Mouse (Mus musculus) heart, embryonic 11.5 days (tissue): Measurements from ENCODE around the gene Gm5741. TPM values are rescaled to one million over a fixed set of nuclear protein-coding genes. Genes with fewer than 3 reads are reported as not detected.
"Not testable (repeated sequence)": the region's sequence is repeated elsewhere in the genome, so short reads cannot be mapped to it uniquely, and the experiment has no call there.

Experiments
- ATAC-seq: fragments of 200-750 bp; cut with Nextera tagmentation; replicated peaks from 2 replicates; pipeline ENCODE4 v1.8.0; 2017; ENCODE audit warnings: moderate library complexity; ENCODE audit not compliant: insufficient number of reproducible peaks, low FRiP score, low TSS enrichment
- H3K27ac ChIP-seq: fragments of 300-500 bp; sonication (generic); 2 replicates; pipeline ENCODE4 v1.5.1; 2014; ENCODE audit warnings: mild to moderate bottlenecking, low read depth, low read length
- H3K27me3 ChIP-seq: fragments of 300-500 bp; sonication (generic); 2 replicates; pipeline ENCODE4 v1.6.1; 2014; ENCODE audit warnings: mild to moderate bottlenecking, low read length, mixed read lengths; ENCODE audit not compliant: control insufficient read depth, insufficient read depth
- H3K36me3 ChIP-seq: fragments of 300-500 bp; sonication (generic); 2 replicates; pipeline ENCODE4 v1.6.1; 2014; ENCODE audit warnings: mild to moderate bottlenecking, low read length, moderate library complexity, mixed read lengths; ENCODE audit not compliant: control insufficient read depth, insufficient read depth
- H3K4me1 ChIP-seq: fragments of 300-500 bp; sonication (generic); 2 replicates; pipeline ENCODE4 v1.6.1; 2014; ENCODE audit warnings: low read length; ENCODE audit not compliant: control insufficient read depth, insufficient read depth
- H3K4me2 ChIP-seq: fragments of 300-500 bp; sonication (generic); 2 replicates; pipeline ENCODE4 v1.6.1; 2014; ENCODE audit warnings: mild to moderate bottlenecking, moderate library complexity
- H3K4me3 ChIP-seq: fragments of 300-500 bp; sonication (generic); 2 replicates; pipeline ENCODE4 v1.5.1; 2014; ENCODE audit warnings: low read depth, low read length
- H3K9ac ChIP-seq: fragments of 300-500 bp; sonication (generic); 2 replicates; pipeline ENCODE4 v1.6.1; 2014; ENCODE audit warnings: mild to moderate bottlenecking, low read depth, low read length, moderate library complexity
- H3K9me3 ChIP-seq: fragments of 300-500 bp; sonication (generic); replicated peaks from 2 replicates; pipeline ENCODE4 v1.6.1; 2016; ENCODE audit warnings: low read length; ENCODE audit not compliant: control insufficient read depth
- WGBS: fragments of 180-500 bp; shearing (Covaris S2); extraction: QIAGEN DNeasy Blood & Tissue Kit; methylation state at CpG from one replicate; pipeline ENCODE4 v1.1.7; 2014; ENCODE audit not compliant: insufficient replicate concordance; 5-methylcytosine and 5-hydroxymethylcytosine counted together
- polyA plus RNA-seq: library from polyadenylated mRNA; unstranded; fragments of >200 nt; fragmentation: Nextera tagmentation; extraction: Ambion mirVana; gene quantifications from 2 replicates; pipeline ENCODE4 v1.2.1, GENCODE M21; 2014

Gene Gm5741
- polyA plus RNA-seq, 1 experiment from 2014 or later: not detected

GRCm38 (mm10) chr8:85091526-85092090, 23.8 kb upstream of the Gm5741 start:
- 23% methylated on average over 21 of the region's 21 CpGs for WGBS
- Histone ChIP-seq H3K27me3 (no peaks in the 10 kb centered on the region), H3K4me2 (no peak overlapping the region; the same call in 1 of the 2 replicates), H3K4me1 (no peaks in the 10 kb centered on the region), H3K9me3 (no peaks in the 10 kb centered on the region), H3K9ac (no peak overlapping the region), H3K4me3 (no peak overlapping the region), H3K36me3 (peaks cover 5% of the 10 kb centered on the region; the same call in 1 of the 2 replicates), H3K27ac (no peak overlapping the region)
- ATAC-seq: no peak

GRCm38 (mm10) chr8:85090856-85091255, 23.1 kb upstream of the Gm5741 start:
- H3K9ac ChIP-seq: no peak overlapping the region
- H3K36me3 ChIP-seq: peaks cover 5% of the 10 kb centered on the region; the same call in 1 of the 2 replicates
- H3K4me2 ChIP-seq: no peak overlapping the region
- no peak for ATAC-seq
- no peak overlapping the region for H3K27ac ChIP-seq
- 88% methylated on average over 11 of the region's 11 CpGs for WGBS
- H3K9me3 ChIP-seq: no peaks in the 10 kb centered on the region
- H3K27me3 ChIP-seq: no peaks in the 10 kb centered on the region
- H3K4me3 ChIP-seq: no peak overlapping the region
- H3K4me1 ChIP-seq: no peaks in the 10 kb centered on the region

GRCm38 (mm10) chr8:85088771-85089170, 21.0 kb upstream of the Gm5741 start:
- H3K4me2 ChIP-seq: no peak overlapping the region
- H3K36me3 ChIP-seq: no peaks in the 10 kb centered on the region
- H3K4me1 ChIP-seq: peaks cover 2% of the 10 kb centered on the region; the same call in 1 of the 2 replicates
- H3K9ac ChIP-seq: no peak overlapping the region
- 77% methylated on average over 2 of the region's 2 CpGs for WGBS
- H3K27ac ChIP-seq: no peak overlapping the region
- no peaks in the 10 kb centered on the region for H3K9me3 ChIP-seq
- no peak overlapping the region for H3K4me3 ChIP-seq
- ATAC-seq: no peak
- H3K27me3 ChIP-seq: no peaks in the 10 kb centered on the region

GRCm38 (mm10) chr8:85086238-85086637, 18.5 kb upstream of the Gm5741 start:
- Histone ChIP-seq H3K27ac (no peak overlapping the region), H3K9ac (no peak overlapping the region), H3K9me3 (no peaks in the 10 kb centered on the region), H3K4me1 (peaks cover 15% of the 10 kb centered on the region), H3K4me2 (no peak overlapping the region), H3K36me3 (no peaks in the 10 kb centered on the region), H3K27me3 (no peaks in the 10 kb centered on the region), H3K4me3 (no peak overlapping the region)
- ATAC-seq: no peak
- WGBS: 73% methylated on average over 3 of the region's 3 CpGs

GRCm38 (mm10) chr8:85084633-85085032, 16.9 kb upstream of the Gm5741 start:
- no peak overlapping the region for H3K9ac ChIP-seq
- no peak overlapping the region for H3K4me2 ChIP-seq
- H3K4me1 ChIP-seq: peaks cover 18% of the 10 kb centered on the region
- no peak for ATAC-seq
- no peak overlapping the region for H3K4me3 ChIP-seq
- no peaks in the 10 kb centered on the region for H3K36me3 ChIP-seq
- 79% methylated on average over 8 of the region's 8 CpGs for WGBS
- no peaks in the 10 kb centered on the region for H3K9me3 ChIP-seq
- H3K27ac ChIP-seq: no peak overlapping the region
- H3K27me3 ChIP-seq: no peaks in the 10 kb centered on the region

DNA sequence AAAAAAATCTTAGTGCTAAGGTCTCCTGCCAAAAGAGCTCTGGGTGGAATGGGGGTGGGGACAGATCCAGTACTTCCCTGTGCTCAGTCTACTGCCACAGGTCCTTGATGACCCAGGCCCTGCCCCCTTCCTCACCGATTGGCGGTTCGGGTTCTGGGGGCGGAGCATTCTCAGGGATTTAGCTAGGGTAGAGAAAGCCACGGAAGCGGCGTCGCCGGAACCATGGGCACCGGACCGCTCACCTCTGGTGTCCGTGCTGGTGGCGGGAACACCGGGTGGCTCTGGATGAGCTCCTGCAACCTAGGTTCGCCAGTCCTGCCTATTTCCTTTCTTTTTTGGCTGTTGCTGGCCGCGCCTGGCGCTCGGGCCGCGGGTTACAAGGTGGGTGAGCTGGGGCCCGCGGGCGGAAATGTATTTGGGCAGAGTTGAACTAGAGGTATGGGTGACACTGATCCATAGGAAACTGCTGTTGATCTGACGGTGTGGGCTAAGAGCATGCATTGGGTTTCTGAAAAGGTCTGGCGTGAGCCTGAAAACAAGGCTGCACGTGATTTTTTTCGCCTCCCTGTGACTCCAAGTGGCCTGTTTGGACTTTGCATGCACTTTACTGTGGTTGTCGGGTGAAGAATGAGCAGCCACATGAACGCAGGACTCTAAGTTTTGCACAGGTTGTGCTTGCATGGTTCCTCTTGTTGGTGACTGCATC, 15.5 kb upstream of the Gm5741 start, which contains the start of gene Man2b1:
Gene Man2b1 (plus strand): TSS at position 163 of the 706 bp plus-strand sequence.
- 2% methylated on average over 30 of the region's 30 CpGs for WGBS
- Histone ChIP-seq H3K27ac (0 out of 2 replicates have a peak within 1 kb of the TSS, but pooled peaks have one; percentile 18), H3K4me1 (peaks cover 21% of the 10 kb centered on the region), H3K4me2 (peak within 1 kb of the TSS; percentile 82), H3K36me3 (no peaks in the 10 kb centered on the region), H3K27me3 (no peaks in the 10 kb centered on the region), H3K9me3 (no peaks in the 10 kb centered on the region), H3K4me3 (peak within 1 kb of the TSS; percentile 72), H3K9ac (peak within 1 kb of the TSS; percentile 85)
- ATAC-seq: peak; percentile 65

DNA sequence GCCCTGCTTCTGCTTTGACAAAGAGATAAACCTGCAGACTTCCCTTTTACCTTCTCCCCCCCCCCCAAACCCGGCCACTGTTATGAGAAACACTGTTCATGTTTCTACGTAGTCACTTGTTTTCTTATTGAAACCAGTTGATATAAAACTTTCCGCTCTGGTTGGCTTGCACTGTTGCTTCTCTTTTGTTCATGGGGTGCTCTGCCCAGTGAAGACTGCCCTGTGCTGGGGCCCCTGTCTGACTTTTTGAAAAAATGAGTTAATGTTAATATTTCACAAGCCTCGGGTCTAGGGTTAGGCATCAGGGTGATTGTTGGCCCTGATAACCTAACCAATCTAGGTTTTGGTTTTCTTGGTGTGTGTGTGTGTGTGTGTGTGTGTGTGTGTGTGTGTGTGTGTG, 14.4 kb upstream of the Gm5741 start:
- ATAC-seq, H3K27ac ChIP-seq, H3K27me3 ChIP-seq, H3K9me3 ChIP-seq, H3K9ac ChIP-seq, H3K36me3 ChIP-seq, H3K4me3 ChIP-seq, H3K4me2 ChIP-seq: not testable (repeated sequence)
- peaks cover 21% of the 10 kb centered on the region for H3K4me1 ChIP-seq
- WGBS: 80% methylated on average over 4 of the region's 4 CpGs

DNA sequence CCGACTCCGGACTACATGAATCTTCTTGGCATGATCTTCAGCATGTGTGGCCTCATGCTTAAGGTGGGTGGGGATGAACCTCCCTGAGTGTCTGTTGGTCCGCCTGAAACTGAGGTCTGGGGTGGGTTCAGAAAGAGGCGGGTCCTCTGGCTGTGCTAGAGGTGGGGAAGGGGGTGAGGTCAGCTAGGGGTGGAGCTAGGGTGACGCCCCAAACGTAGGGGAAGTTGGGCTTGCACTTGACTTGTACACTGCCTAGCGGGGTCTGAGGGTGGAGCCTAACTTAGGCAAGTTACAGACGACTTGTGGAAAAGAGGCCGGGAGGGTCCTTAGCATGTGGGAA, 13.4 kb upstream of the Gm5741 start, which contains the start of gene Wdr83:
Gene Wdr83 (minus strand): TSS at position 91 of the 340 bp plus-strand sequence.
- no peaks in the 10 kb centered on the region for H3K27me3 ChIP-seq
- no peak within 1 kb of the TSS for H3K27ac ChIP-seq
- ATAC-seq: peak; percentile 77
- H3K9ac ChIP-seq: peak within 1 kb of the TSS; percentile 87
- 2% methylated on average over 9 of the region's 9 CpGs for whole genome bisulfite sequencing
- H3K4me3 ChIP-seq: peak within 1 kb of the TSS; percentile 62
- H3K9me3 ChIP-seq: no peaks in the 10 kb centered on the region
- H3K36me3 ChIP-seq: peaks cover 7% of the 10 kb centered on the region
- H3K4me2 ChIP-seq: peak within 1 kb of the TSS; percentile 96
- peaks cover 21% of the 10 kb centered on the region for H3K4me1 ChIP-seq
